Mouse (Mus musculus) CH12.LX (cell line): ENCODE measurements around the gene Tmem108. TPM values are rescaled to one million over a fixed set of nuclear protein-coding genes. Genes with fewer than 3 reads are reported as not detected.

Source experiments
- DNase-seq: peaks from one replicate; pipeline ENCODE4 v3.0.0-alpha.2; 2013; ENCODE audit errors: extremely low read depth
- H3K27ac ChIP-seq: 2 replicates; pipeline ENCODE4 v1.5.1; 2012; ENCODE audit warnings: low read depth, mild to moderate bottlenecking, control low read depth, moderate library complexity; ENCODE audit not compliant: insufficient read depth
- H3K27me3 ChIP-seq: replicated peaks from 2 replicates; pipeline ENCODE3; 2012; ENCODE audit warnings: inconsistent platforms
- H3K36me3 ChIP-seq, 2 experiments: replicated peaks in 1 of 2; 2 replicates each; pipeline versions ENCODE3 to v1.6.1; 2012; ENCODE audit warnings: inconsistent platforms in 1 of 2, low read length in 1 of 2, mild to moderate bottlenecking in 1 of 2, mixed read lengths in 1 of 2, moderate library complexity in 1 of 2; ENCODE audit not compliant: control insufficient read depth in 1 of 2, insufficient read depth in 1 of 2
- H3K4me1 ChIP-seq, 2 experiments: 2 replicates each; pipeline ENCODE4 v1.6.1; 2012; ENCODE audit warnings: inconsistent platforms in 1 of 2, moderate library complexity in 1 of 2; ENCODE audit not compliant: insufficient read depth in 2 of 2, control insufficient read depth in 1 of 2
- H3K4me2 ChIP-seq: 2 replicates; pipeline ENCODE4 v1.6.1; 2012; ENCODE audit warnings: low read depth, mild to moderate bottlenecking, control low read depth; ENCODE audit not compliant: poor library complexity, insufficient read depth, severe bottlenecking
- H3K4me3 ChIP-seq, 3 experiments: fragments of 150-350 bp in 1 of 3; sonication (generic) in 1 of 3; replicated peaks in 1 of 3; 2 replicates each; pipeline versions ENCODE3 to v1.5.1; 2011 to 2012; ENCODE audit warnings: low read depth in 2 of 3, low read length in 2 of 3, mild to moderate bottlenecking in 2 of 3, moderate library complexity in 2 of 3, control low read depth in 1 of 3, improper control_type of control experiment in 1 of 3, inconsistent platforms in 1 of 3, mixed read lengths in 1 of 3; ENCODE audit not compliant: poor library complexity in 1 of 3
- H3K79me2 ChIP-seq: replicated peaks from 2 replicates; pipeline ENCODE4 v1.6.1; 2012; ENCODE audit warnings: mild to moderate bottlenecking, moderate library complexity; ENCODE audit not compliant: control insufficient read depth, poor library complexity, insufficient read depth, severe bottlenecking; ENCODE audit errors: extremely low read depth
- H3K9ac ChIP-seq: 2 replicates; pipeline ENCODE4 v1.6.1; 2012; ENCODE audit warnings: low read depth, mild to moderate bottlenecking, control low read depth, moderate library complexity; ENCODE audit not compliant: insufficient read depth
- H3K9me3 ChIP-seq: replicated peaks from 2 replicates; pipeline ENCODE3; 2012; ENCODE audit warnings: low read length, inconsistent platforms, mixed read lengths
- CHD2 ChIP-seq: IDR thresholded peaks from 2 replicates; pipeline ENCODE4 v1.6.1; 2011; ENCODE audit warnings: low read length, improper control_type of control experiment
- ETS1 ChIP-seq: conservative IDR thresholded peaks from 2 replicates; pipeline ENCODE4 v1.6.1; 2012; ENCODE audit warnings: low read depth, mild to moderate bottlenecking, inconsistent platforms, low read length, improper control_type of control experiment, moderate library complexity
- IRF4 ChIP-seq: IDR thresholded peaks from 2 replicates; pipeline ENCODE4 v1.6.1; 2014; ENCODE audit warnings: low read depth, mild to moderate bottlenecking, inconsistent platforms, low read length, improper control_type of control experiment
- JUN ChIP-seq: IDR thresholded peaks from 2 replicates; pipeline ENCODE4 v1.6.1; 2011; ENCODE audit warnings: low read depth, mild to moderate bottlenecking, low read length, improper control_type of control experiment, moderate library complexity; ENCODE audit not compliant: insufficient read depth
- JUND ChIP-seq: conservative IDR thresholded peaks from 2 replicates; pipeline ENCODE4 v1.6.1; 2011; ENCODE audit warnings: low read depth, low read length, improper control_type of control experiment
- MAZ ChIP-seq: IDR thresholded peaks from 2 replicates; pipeline ENCODE4 v1.6.1; 2012; ENCODE audit warnings: low read depth, mild to moderate bottlenecking, inconsistent platforms, low read length, improper control_type of control experiment, moderate library complexity
- MEF2A ChIP-seq: IDR thresholded peaks from 2 replicates; pipeline ENCODE4 v1.6.1; 2014; ENCODE audit warnings: low read depth, mild to moderate bottlenecking, inconsistent platforms, low read length, improper control_type of control experiment, borderline replicate concordance
- POLR2AphosphoS2 ChIP-seq: IDR thresholded peaks from 2 replicates; pipeline ENCODE4 v1.6.1; 2011; ENCODE audit warnings: low read depth, low read length, improper control_type of control experiment
- RAD21 ChIP-seq: IDR thresholded peaks from 2 replicates; pipeline ENCODE4 v1.6.1; 2011; ENCODE audit warnings: low read depth, mild to moderate bottlenecking, low read length, improper control_type of control experiment, moderate library complexity
- RCOR1 ChIP-seq: conservative IDR thresholded peaks from 2 replicates; pipeline ENCODE4 v1.6.1; 2012; ENCODE audit warnings: low read depth, mild to moderate bottlenecking, inconsistent platforms, low read length, improper control_type of control experiment
- SIN3A ChIP-seq: IDR thresholded peaks from 2 replicates; pipeline ENCODE4 v1.6.1; 2012; ENCODE audit warnings: low read length, improper control_type of control experiment, inconsistent platforms
- TBP ChIP-seq: conservative IDR thresholded peaks from 2 replicates; pipeline ENCODE4 v1.6.1; 2011; ENCODE audit warnings: low read depth, low read length, improper control_type of control experiment
- UBTF ChIP-seq: IDR thresholded peaks from 2 replicates; pipeline ENCODE4 v1.6.1; 2012; ENCODE audit warnings: low read depth, mild to moderate bottlenecking, inconsistent platforms, low read length, improper control_type of control experiment, moderate library complexity
- USF2 ChIP-seq: conservative IDR thresholded peaks from 2 replicates; pipeline ENCODE4 v1.6.1; 2011; ENCODE audit warnings: low read depth, low read length, improper control_type of control experiment
- ZKSCAN1 ChIP-seq: IDR thresholded peaks from 2 replicates; pipeline ENCODE4 v1.6.1; 2012; ENCODE audit warnings: low read depth, inconsistent platforms, low read length, improper control_type of control experiment, borderline replicate concordance
- dilution Hi-C: fragments of 300-500 bp; cut with MboI; formaldehyde crosslinking; loops from 2 replicates; pipeline ENCODE4 v1.14.3; 2020; ENCODE audit warnings: low sequenced_read_pairs; ENCODE audit not compliant: extremely low pct_unique_long_range_greater_than_20kb, extremely low pct_ligation_motif_present
- in situ Hi-C: fragments of 300-500 bp; cut with MboI; formaldehyde crosslinking; loops from 3 replicates; pipeline ENCODE4 v1.14.3; 2019; ENCODE audit warnings: low sequenced_read_pairs, low pct_ligation_motif_present, low pct_unique_long_range_greater_than_20kb, mixed read lengths
- polyA plus RNA-seq: library from polyadenylated mRNA; unstranded; fragments of >175 nt; gene quantifications from 2 replicates; pipeline ENCODE4 v1.2.1, GENCODE M21; 2012; ENCODE audit warnings: low read depth; ENCODE audit not compliant: insufficient read length
- total RNA-seq, 2 experiments: library from RNA; depleted of rRNA; stranded (reverse); fragments of 300-350 nt in 1 of 2; fragments of >200 nt in 1 of 2; gene quantifications; 2 replicates each; pipeline ENCODE4 v1.2.3; 2012 to 2014

The Tmem108 gene
- total and polyA plus RNA-seq, 3 experiments: 0.04 to 0.13 (median 0.07) TPM

GRCm38 (mm10) chr9:103502655-103503054 lies 259.0 kb downstream of the Tmem108 start:
- Histone ChIP-seq H3K9me3 (no peaks in the 10 kb centered on the region), H3K27me3 (peaks cover under 1% of the 10 kb centered on the region), H3K4me1 (peaks cover 9 to 44% of the 10 kb centered on the region in 2 experiments), H3K9ac (no peak overlapping the region), H3K36me3 (no peaks in the 10 kb centered on the region), H3K27ac (no peak overlapping the region), H3K79me2 (no peaks in the 10 kb centered on the region), H3K4me3 (no peak overlapping the region), H3K4me2 (no peak overlapping the region)
- no peak for TF ChIP-seq JUND
- TF ChIP-seq IRF4: no peak
- no peak for TF ChIP-seq MEF2A
- TF ChIP-seq JUN: no peak
- no peak for TF ChIP-seq USF2
- dilution Hi-C loops: no loop called here
- no peak for DNase-seq
- in situ Hi-C loops: no loop called here

- Histone ChIP-seq H3K4me3 (no peak overlapping the region), H3K27ac (no peak overlapping the region), H3K9ac (no peak overlapping the region), H3K79me2 (no peaks in the 10 kb centered on the region), H3K27me3 (peaks cover 2% of the 10 kb centered on the region), H3K36me3 (no peaks in the 10 kb centered on the region), H3K4me2 (no peak overlapping the region), H3K9me3 (no peaks in the 10 kb centered on the region), H3K4me1 (peaks cover 9 to 42% of the 10 kb centered on the region in 2 experiments)
- in situ Hi-C loops: no loop called here
- dilution Hi-C loops: no loop called here
- no peak for DNase-seq
- no peak for TF ChIP-seq UBTF
- no peak for TF ChIP-seq TBP
- no peak for TF ChIP-seq ETS1
- TF ChIP-seq RCOR1: no peak
- TF ChIP-seq SIN3A: no peak
- no peak for TF ChIP-seq POLR2AphosphoS2
- no peak for TF ChIP-seq ZKSCAN1
- TF ChIP-seq MAZ: no peak
- TF ChIP-seq JUND: no peak
These were observed 259.7 kb downstream of the Tmem108 start for GRCm38 (mm10) chr9:103501861-103502364.

GRCm38 (mm10) chr9:103499366-103499765 lies 262.3 kb downstream of the Tmem108 start:
- in situ Hi-C loops: loop anchor here (10.0 to 25.0 kb wide), 2 partner anchors 255 to 513 kb away; partner anchors contain the start of gene Nphp3
- Histone ChIP-seq H3K4me1 (peaks cover 5 to 26% of the 10 kb centered on the region in 2 experiments), H3K4me2 (no peak overlapping the region), H3K9me3 (no peaks in the 10 kb centered on the region), H3K4me3 (no peak overlapping the region), H3K9ac (no peak overlapping the region), H3K36me3 (no peaks in the 10 kb centered on the region), H3K79me2 (no peaks in the 10 kb centered on the region), H3K27me3 (peaks cover 9% of the 10 kb centered on the region), H3K27ac (no peak overlapping the region)
- TF ChIP-seq CHD2 (no peak), RAD21 (no peak)
- DNase-seq: no peak
- dilution Hi-C loops: no loop called here
